Mouse (Mus musculus): Measurements from ENCODE around the gene Cav2.

Gene Cav2

GRCm38 (mm10) chr6:17314659-17315616 lies 34.0 kb downstream of the Cav2 start:
- DNase-seq = no peak

- no peak for DNase-seq
These were observed 35.5 kb downstream of the Cav2 start for GRCm38 (mm10) chr6:17316294-17317166.

GRCm38 (mm10) chr6:17317167-17317524 lies 36.2 kb downstream of the Cav2 start:
- no peak for DNase-seq

- DNase-seq = no peak
These were observed 37.0 kb downstream of the Cav2 start for GRCm38 (mm10) chr6:17317944-17318343.

- DNase-seq = no peak
These were observed 41.0 kb downstream of the Cav2 start for GRCm38 (mm10) chr6:17321976-17322375.

GRCm38 (mm10) chr6:17327216-17327615 lies 46.2 kb downstream of the Cav2 start:
- DNase-seq = no peak

GRCm38 (mm10) chr6:17329801-17330200 lies 48.8 kb downstream of the Cav2 start:
- no peak for DNase-seq

- DNase-seq = no peak
These were observed 56.7 kb downstream of the Cav2 start for GRCm38 (mm10) chr6:17337724-17338123.
